Mouse (Mus musculus) embryo, embryonic 10 days (tissue): Measurements from ENCODE around the gene Tex12.
A peak's percentile ranks its signal among the peaks of the same experiment; 100 is the strongest.

Source experiments
- DNase-seq: peaks from one replicate; pipeline ENCODE4 v3.0.0-alpha.2; 2015; ENCODE audit warnings: low spot score

Tex12 gene

DNA sequence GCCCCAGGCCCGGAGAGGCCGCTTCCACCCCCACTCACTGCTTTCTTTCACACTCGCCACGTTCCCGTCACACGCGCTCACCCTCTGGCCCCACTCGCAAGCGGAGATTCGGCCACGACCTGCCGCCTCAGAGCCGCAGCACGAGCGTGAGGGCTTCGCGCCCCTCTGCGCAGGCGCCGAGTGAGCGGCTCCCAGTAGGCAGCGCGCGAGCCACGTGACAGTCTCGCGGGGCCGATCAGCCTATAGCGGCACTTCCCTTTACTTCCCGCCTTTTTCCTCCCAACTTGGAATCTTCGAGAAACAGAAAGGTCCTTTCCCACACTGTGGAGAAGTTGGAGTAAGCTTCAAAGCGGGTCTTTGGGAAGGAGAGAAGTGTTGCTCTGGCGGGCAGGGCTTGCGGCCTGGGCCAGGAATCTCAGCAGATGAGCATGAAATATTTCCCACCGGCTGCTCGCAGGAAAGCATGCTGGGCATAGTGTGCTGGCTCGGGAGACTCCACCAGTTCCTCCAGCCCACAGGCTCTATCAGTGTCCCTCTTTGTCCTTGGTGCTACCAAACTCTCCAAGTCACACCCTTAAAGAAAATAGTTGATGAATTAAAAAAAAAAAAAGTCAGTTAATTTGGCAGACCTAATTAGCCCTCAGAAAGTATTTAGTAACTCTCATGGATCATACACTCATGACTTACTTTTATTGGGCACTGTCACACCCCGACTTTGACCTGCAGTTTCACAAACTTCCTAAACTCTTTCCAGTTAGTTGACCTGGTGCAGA is at the start of gene Tex12:
Gene Tex12 (minus strand): TSS at position 181 of the 773 bp plus-strand sequence.
- no peak for DNase-seq

GRCm38 (mm10) chr9:50604338-50604737 is 43.2 kb upstream of the Tex12 start:
- DNase-seq: no peak

- no peak for DNase-seq
These were observed 42.8 kb upstream of the Tex12 start for GRCm38 (mm10) chr9:50603998-50604324.

DNA sequence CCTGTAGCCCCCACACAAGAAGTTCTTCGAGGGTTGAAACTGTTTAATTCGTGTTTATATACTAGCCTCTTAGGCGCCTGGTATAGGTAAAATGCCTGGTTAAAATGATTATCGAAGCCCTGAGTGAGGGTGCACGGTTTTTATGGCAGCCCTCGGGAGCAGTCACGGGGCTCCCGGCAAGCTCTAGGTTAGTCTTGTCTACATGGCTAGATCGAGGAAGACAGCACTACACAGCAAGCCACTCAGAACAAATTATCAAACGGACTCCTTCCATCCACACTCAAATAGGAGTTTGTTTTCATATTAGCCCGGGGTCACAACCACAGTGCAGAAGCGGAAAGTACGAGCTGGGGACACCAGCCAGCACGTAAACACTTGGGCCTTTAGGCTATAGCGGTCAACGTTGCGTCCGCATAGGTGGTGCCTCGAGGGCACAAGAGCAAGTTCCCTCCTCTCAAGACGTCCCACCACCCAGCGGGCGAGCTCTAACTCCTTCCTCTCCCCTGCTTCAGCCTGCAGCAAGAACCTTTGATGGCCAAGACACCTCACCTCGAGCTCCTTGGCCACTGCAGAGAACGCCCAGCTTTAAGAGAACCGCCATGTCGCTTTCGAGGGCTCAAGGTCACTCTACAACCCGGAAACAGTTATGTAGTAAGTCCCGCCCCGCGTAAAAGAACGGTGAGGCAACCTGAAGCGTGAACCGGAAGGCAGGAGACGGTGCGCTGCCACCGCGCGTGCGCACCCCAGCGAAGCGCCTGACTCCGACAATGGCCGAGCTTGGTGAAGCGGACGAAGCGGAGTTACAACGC is 42.3 kb upstream of the Tex12 start, which contains the start of the genes Sdhd and Timm8b:
Gene Sdhd (minus strand): TSS at position 624 of the 809 bp plus-strand sequence.
Gene Timm8b (plus strand): TSS at position 722 of the 809 bp plus-strand sequence.
- peak; percentile 98 for DNase-seq

DNA sequence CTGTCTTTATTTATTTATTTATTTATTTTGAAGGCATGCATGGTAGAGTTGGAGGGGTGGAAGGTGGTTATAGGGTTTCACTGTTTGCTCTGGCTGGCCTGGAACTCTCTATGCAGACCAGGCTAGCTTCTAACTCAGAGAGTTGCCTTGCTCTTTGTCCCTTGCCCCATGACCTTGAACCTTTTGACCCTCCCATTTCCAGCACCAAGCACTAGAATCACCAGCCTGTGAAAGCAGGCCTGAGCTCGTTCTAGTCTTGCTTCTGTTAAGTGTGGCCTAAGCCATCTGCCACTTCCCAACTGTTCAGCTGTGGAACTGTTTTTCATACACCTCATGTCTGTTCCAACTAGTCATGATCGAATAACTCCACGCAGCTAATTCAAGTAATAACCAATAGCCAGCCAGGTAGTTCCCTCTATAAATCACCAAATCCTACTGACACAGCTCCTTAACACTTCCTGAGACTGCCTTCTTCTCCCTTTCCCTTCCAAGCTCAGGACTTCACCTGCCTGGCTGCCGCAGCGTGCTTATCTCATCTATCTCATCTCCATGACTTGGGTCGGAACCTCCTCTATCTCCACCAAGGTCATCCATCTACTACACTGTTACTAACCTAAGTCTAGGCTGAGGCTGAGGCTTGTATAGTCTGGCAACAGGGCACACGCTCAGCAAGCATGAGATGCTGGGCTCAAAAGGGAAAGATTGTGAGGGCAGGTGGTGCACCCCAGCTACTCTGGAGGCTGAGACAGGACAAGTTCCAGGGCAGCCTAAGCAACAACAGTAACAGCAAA is 41.1 kb upstream of the Tex12 start:
- no peak for DNase-seq

DNA sequence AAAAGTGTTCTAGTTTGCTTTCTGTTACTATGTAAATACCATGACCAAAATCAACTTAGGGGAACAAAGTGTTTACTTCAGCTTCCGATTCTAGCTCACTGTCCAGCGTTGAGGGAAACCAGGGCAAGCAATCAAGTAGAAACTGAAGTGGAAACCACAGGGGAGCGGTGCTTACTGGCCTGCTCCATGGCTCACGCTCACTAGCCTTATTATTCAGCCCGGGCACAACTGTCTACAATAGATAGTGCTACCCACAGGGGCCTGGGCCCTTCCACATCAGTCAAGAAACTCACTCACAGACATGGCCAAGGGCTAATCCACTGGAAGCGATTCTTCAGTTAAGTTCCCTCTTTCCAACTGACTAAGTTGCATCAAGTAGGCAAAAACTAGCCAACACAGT is 40.4 kb upstream of the Tex12 start:
- no peak for DNase-seq

DNA sequence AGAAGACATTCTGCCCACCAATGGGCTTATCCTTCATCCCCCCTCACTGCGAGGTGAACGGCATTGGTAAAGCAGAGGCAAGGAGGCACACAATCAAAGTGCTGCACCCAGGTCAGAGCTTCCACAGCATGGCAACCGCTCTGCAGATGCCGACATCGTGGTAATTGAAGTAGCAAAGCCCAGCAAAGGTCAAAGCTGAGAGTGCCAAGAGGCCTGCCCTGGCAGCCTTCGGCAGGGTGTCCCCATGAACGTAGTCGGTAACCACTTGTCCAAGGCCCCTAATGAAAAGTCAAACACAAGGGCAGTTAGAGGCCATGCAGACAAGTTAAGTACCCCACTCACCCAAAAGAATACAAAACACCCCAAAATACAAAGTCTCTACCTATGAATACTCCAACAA is 35.8 kb upstream of the Tex12 start:
- no peak for DNase-seq

- DNase-seq: no peak
These were observed 33.8 kb upstream of the Tex12 start for GRCm38 (mm10) chr9:50594794-50595417.

DNA sequence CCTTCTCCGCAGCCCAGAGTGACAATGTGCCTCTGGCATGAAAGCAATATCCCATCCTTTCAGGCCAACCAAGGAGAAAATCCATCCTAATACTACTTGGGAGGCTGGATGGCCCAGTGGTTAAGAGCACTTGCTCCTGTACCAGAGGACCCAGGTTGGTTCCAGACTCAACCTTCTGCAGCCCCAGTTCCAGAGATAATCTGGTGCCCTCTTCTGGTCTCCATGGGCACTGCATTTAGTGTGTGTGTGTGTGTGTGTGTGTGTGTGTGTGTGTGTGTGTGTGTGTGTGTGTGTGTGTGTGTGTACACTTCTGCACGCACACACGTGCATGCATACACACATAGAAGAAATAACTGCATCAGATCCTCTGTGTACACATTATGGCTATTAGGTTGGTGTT is 32.4 kb upstream of the Tex12 start:
- peak; percentile 42 for DNase-seq

GRCm38 (mm10) chr9:50592955-50593354 is 31.8 kb upstream of the Tex12 start:
- DNase-seq: no peak

- no peak for DNase-seq
These were observed 29.9 kb upstream of the Tex12 start for GRCm38 (mm10) chr9:50590856-50591518.

GRCm38 (mm10) chr9:50586955-50587354 is 25.8 kb upstream of the Tex12 start:
- DNase-seq: no peak

GRCm38 (mm10) chr9:50585145-50585818 is 24.2 kb upstream of the Tex12 start:
- DNase-seq: no peak

DNA sequence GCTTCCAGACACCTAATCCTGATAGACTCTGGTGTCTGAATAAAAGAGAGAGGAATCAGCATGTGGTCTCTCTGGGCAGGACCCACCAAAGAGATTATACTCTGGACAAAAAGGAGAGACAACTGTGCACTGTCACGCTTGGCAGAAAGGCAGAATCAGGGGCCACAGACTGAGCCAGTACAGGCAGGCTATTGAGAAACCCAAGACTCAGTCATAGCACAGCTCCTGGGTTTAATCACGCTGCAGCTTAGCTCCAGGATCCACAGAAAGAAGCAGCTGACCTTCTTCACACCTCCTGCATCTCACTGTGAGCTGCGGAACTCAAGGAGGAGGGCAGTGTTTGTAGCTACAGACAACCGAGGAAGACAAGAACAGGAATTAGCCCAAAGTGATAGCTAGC is 19.2 kb upstream of the Tex12 start:
- DNase-seq: no peak

DNA sequence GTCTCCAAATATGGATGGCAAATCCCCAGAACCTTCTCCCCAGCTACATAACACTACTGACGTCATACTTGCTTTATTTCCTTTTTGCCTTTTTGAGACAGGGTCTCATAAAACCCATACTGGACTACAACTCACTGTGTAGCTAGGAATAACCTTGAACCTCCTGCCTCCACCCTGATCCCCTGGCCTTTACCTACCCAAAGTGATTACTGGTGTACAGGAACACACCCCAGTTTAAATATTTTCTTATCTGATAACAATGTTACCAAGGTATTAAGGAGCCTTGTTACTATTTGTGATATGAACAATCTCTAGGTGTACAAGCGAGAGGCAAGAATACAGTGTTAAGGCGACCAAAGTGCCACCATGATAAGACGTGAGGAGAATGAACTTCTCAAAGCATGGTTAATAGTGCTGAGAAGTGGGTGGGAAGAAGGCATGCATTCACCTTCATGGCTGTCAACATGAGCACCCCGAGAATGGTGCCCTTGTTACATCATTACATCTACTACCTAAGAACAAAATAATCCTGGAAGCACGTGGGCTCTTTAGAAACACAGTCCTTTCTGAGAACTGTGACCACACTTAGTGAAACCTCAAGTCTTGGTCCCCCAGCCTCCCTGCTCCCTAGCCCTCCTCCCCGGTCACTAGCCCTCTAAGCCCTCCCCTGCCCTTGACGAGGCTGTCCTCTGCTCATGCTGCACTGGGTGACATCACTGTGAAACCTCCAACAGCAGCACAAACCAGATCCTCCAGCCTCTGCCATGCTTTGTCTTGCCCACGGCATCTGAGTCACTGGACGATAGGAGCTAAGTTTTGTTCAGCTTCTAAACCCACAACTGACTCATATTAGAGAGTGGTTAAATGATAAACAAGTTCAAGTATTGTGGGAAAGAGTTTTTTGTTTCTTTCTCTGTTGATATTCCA is 8.7 kb upstream of the Tex12 start:
- DNase-seq: no peak

GRCm38 (mm10) chr9:50567881-50568280 is 6.8 kb upstream of the Tex12 start:
- DNase-seq: no peak

DNA sequence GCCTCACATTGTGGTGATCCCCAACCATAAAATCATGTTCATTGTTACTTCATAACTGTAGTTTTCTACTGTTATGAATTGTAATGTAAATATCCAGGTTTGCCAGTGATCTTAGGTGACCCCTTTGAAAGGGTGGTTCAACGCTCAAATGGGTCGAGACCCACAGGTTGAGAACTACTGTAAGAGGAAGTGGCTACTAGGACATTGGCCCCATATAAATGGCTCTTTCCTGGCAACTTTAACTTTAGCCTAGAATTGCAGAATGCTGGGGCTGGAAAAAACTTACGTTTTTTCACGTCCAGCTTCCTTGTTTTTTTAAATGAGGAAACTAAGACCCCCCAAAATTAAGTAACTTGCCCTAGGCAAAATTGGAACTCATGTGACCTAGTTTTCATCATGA is 6.2 kb upstream of the Tex12 start:
- no peak for DNase-seq

DNA sequence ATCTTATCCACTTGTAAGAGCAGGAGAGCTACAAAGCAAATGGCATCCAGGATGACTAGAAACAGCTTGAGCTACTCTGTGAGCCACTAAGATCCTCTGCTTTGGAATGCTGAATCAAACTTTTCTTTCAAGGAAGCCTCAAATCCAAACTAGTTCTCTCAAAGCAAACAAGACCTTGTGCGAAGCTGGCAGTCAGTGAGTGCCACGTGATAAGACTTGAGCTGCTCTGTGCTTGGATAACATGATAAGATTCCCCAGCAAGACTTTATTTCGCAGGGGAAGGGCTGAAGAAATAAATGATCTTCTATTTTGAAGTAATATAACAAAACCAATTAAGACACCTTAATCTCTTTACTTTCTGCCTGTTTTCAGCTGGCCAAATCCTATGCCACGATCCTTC is 4.8 kb upstream of the Tex12 start:
- no peak for DNase-seq

GRCm38 (mm10) chr9:50565173-50565572 is 4.0 kb upstream of the Tex12 start:
- no peak for DNase-seq

DNA sequence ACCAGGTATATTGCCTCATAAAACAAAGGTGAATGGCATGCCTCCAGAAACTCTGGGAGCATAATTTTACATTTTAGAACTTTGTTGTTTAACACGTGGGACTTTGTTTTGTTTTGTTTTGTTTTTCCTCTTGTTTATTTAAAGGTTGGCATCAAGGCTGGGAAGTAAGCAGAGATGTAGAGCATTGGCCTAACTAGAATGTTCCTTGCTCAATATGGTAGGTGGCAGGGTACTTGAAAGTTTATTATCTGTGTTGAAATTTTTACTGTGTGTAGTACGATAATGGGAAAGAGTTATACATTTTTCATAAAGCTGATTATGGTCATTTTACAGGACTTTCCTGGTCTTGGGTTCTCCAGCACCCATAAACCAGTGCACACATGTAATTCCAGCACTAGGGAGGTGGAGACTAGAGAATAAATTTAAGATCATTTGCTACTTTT is 814 bp upstream of the Tex12 start:
- DNase-seq: no peak
